ENCODE assay signal across 20 mouse cellular contexts in genomic region chr6:5967545-5967944, GRCm38 (mm10).
A peak's percentile ranks its signal among the peaks of the same experiment; 100 is the strongest.
DNase-seq lines count a peak whose midpoint lies in the region; ATAC-seq lines count a peak whose summit lies in the region.
"Had no signal": no experiment of that assay in that cellular context is flagged by ENCODE, and none has a peak within 500 bp of the region (broad histone marks: within the 10 kb centered on the region; RNA-seq: fewer than 3 reads in every experiment).

No protein-coding gene starts in this region.

- H3K9me3 ChIP-seq in embryonic facial prominence, embryonic 14.5 days (ENCODE audit: control insufficient read depth, low read length), result no peaks in the 10 kb centered on the region
- no peaks in the 10 kb centered on the region for H3K9me3 ChIP-seq in embryonic facial prominence, embryonic 10.5 days
- H3K9me3 ChIP-seq in limb, embryonic 13.5 days, result no peaks in the 10 kb centered on the region
- no peaks in the 10 kb centered on the region for H3K9me3 ChIP-seq in limb, embryonic 15.5 days
- H3K9me3 ChIP-seq in heart, embryonic 12.5 days (replicated peaks), result no peaks in the 10 kb centered on the region
- H3K9me3 ChIP-seq: embryonic facial prominence, embryonic 13.5 days; forebrain, embryonic 13.5 days; forebrain, embryonic 15.5 days; G1E had no signal

- H3K4me2 ChIP-seq in embryonic facial prominence, embryonic 14.5 days (ENCODE audit: low read depth, low read length), result no peak overlapping the region
- H3K4me2 ChIP-seq in limb, embryonic 13.5 days (replicated peaks), result no peak overlapping the region
- H3K4me2 ChIP-seq in limb, embryonic 15.5 days, result no peak overlapping the region
- no peak overlapping the region for H3K4me2 ChIP-seq in heart, embryonic 12.5 days
- H3K4me2 ChIP-seq: embryonic facial prominence, embryonic 13.5 days; forebrain, embryonic 13.5 days; forebrain, embryonic 15.5 days had no signal

- H3K27me3 ChIP-seq in embryonic facial prominence, embryonic 14.5 days (replicated peaks; ENCODE audit: control insufficient read depth, insufficient read depth, low read length), result 0 out of 2 replicates have a peak, but pooled peaks cover 3% of the 10 kb centered on the region
- H3K27me3 ChIP-seq in embryonic facial prominence, embryonic 10.5 days (replicated peaks; ENCODE audit: low read depth, poor library complexity, severe bottlenecking), result no peaks in the 10 kb centered on the region
- no peaks in the 10 kb centered on the region for H3K27me3 ChIP-seq in limb, embryonic 13.5 days
- no peaks in the 10 kb centered on the region for H3K27me3 ChIP-seq in limb, embryonic 15.5 days
- H3K27me3 ChIP-seq in heart, embryonic 12.5 days (replicated peaks), result no peaks in the 10 kb centered on the region
- H3K27me3 ChIP-seq: CH12.LX; forebrain, embryonic 13.5 days; forebrain, embryonic 15.5 days had no signal

- WGBS in embryonic facial prominence, embryonic 14.5 days, result 47% methylated on average over 4 of the region's 4 CpGs
- 76% methylated on average over 4 of the region's 4 CpGs for WGBS in embryonic facial prominence, embryonic 10.5 days
- WGBS in limb, embryonic 13.5 days, result 19% methylated on average over 4 of the region's 4 CpGs
- 27% methylated on average over 4 of the region's 4 CpGs for WGBS in limb, embryonic 15.5 days
- 72% methylated on average over 4 of the region's 4 CpGs for WGBS in heart, embryonic 12.5 days

- H3K27ac ChIP-seq in embryonic facial prominence, embryonic 14.5 days (replicated peaks; ENCODE audit: low read depth, low read length), result no peak overlapping the region
- H3K27ac ChIP-seq in embryonic facial prominence, embryonic 10.5 days (replicated peaks), result no peak overlapping the region
- H3K27ac ChIP-seq in limb, embryonic 13.5 days, result peak overlapping the region; percentile 15; the same call in 1 of the 2 replicates
- H3K27ac ChIP-seq in limb, embryonic 15.5 days, result peak overlapping the region; percentile 39
- no peak overlapping the region for H3K27ac ChIP-seq in heart, embryonic 12.5 days (ENCODE audit: poor library complexity, severe bottlenecking)
- H3K27ac ChIP-seq: embryonic facial prominence, embryonic 13.5 days; forebrain, embryonic 13.5 days; forebrain, embryonic 15.5 days had no signal

- H3K4me1 ChIP-seq in embryonic facial prominence, embryonic 14.5 days (ENCODE audit: control insufficient read depth, insufficient read depth, low read length), result peaks cover 3% of the 10 kb centered on the region
- H3K4me1 ChIP-seq in embryonic facial prominence, embryonic 10.5 days, result no peaks in the 10 kb centered on the region
- peaks cover 22% of the 10 kb centered on the region for H3K4me1 ChIP-seq in limb, embryonic 13.5 days
- peaks cover 11% of the 10 kb centered on the region; the same call in 1 of the 2 replicates for H3K4me1 ChIP-seq in limb, embryonic 15.5 days
- H3K4me1 ChIP-seq in heart, embryonic 12.5 days (replicated peaks), result peaks cover 9% of the 10 kb centered on the region
- H3K4me1 ChIP-seq: forebrain, embryonic 13.5 days; forebrain, embryonic 15.5 days had no signal

- no peaks in the 10 kb centered on the region for H3K36me3 ChIP-seq in embryonic facial prominence, embryonic 14.5 days (ENCODE audit: control insufficient read depth, insufficient read depth, low read length)
- H3K36me3 ChIP-seq in embryonic facial prominence, embryonic 10.5 days (replicated peaks), result no peaks in the 10 kb centered on the region
- H3K36me3 ChIP-seq in limb, embryonic 13.5 days, result no peaks in the 10 kb centered on the region
- H3K36me3 ChIP-seq in limb, embryonic 15.5 days, result no peaks in the 10 kb centered on the region
- H3K36me3 ChIP-seq in heart, embryonic 12.5 days, result no peaks in the 10 kb centered on the region
- H3K36me3 ChIP-seq: embryonic facial prominence, embryonic 13.5 days; forebrain, embryonic 15.5 days; G1E had no signal

- ATAC-seq in embryonic facial prominence, embryonic 14.5 days (ENCODE audit: low read depth), result no peak
- ATAC-seq in limb, embryonic 13.5 days (ENCODE audit: low FRiP score, low read depth), result peak; percentile 80; the same call in 1 of the 2 replicates
- 0 out of 2 replicates have a peak, but pooled peaks have one; percentile 30 for ATAC-seq in limb, embryonic 15.5 days (ENCODE audit: insufficient number of reproducible peaks, low FRiP score, low TSS enrichment, low read depth)
- ATAC-seq in heart, embryonic 12.5 days (ENCODE audit: insufficient number of reproducible peaks, low FRiP score), result no peak
- ATAC-seq: activated CD4-positive, CD25-positive, alpha-beta regulatory T cell, adult 4 months; CD4-positive, CD25-positive, alpha-beta regulatory T cell, adult 4 months; forebrain, embryonic 13.5 days; forebrain, embryonic 15.5 days; Patski had no signal

- no peak overlapping the region for H3K4me3 ChIP-seq in embryonic facial prominence, embryonic 14.5 days (ENCODE audit: low read depth, low read length)
- no peak overlapping the region for H3K4me3 ChIP-seq in embryonic facial prominence, embryonic 10.5 days
- H3K4me3 ChIP-seq in limb, embryonic 13.5 days, result no peak overlapping the region
- H3K4me3 ChIP-seq in limb, embryonic 15.5 days, result no peak overlapping the region
- H3K4me3 ChIP-seq in heart, embryonic 12.5 days, result no peak overlapping the region
- H3K4me3 ChIP-seq: embryonic facial prominence, embryonic 13.5 days; forebrain, embryonic 13.5 days; forebrain, embryonic 15.5 days had no signal

- H3K9ac ChIP-seq in embryonic facial prominence, embryonic 14.5 days (ENCODE audit: low read depth, low read length), result no peak overlapping the region
- H3K9ac ChIP-seq in limb, embryonic 13.5 days, result no peak overlapping the region
- no peak overlapping the region for H3K9ac ChIP-seq in limb, embryonic 15.5 days
- no peak overlapping the region for H3K9ac ChIP-seq in heart, embryonic 12.5 days
- H3K9ac ChIP-seq: embryonic facial prominence, embryonic 13.5 days; forebrain, embryonic 13.5 days; forebrain, embryonic 15.5 days; forebrain, postnatal 0 days had no signal

- DNase-seq in embryonic facial prominence, embryonic 14.5 days (ENCODE audit: low spot score), result peak; percentile 12
- DNase-seq in embryonic facial prominence, embryonic 10.5 days (ENCODE audit: low spot score), result no peak
- DNase-seq: adrenal gland, adult 8-10 months; adrenal gland, postnatal 14 days; adrenal gland, postnatal 36 days; B cell, adult 2 months; cerebellum, adult 11-12 months; cerebellum, postnatal 25 days had no signal

Comparison
In these comparisons a context has a peak if more than half of its experiments do, and no peak if none do; other contexts are left out.
1. ATAC-seq: peak in limb, embryonic 13.5 days (single experiment) and limb, embryonic 15.5 days (single experiment); none in embryonic facial prominence, embryonic 14.5 days (single experiment) and heart, embryonic 12.5 days (single experiment).
2. H3K27ac ChIP-seq: peak in limb, embryonic 13.5 days (single experiment) and limb, embryonic 15.5 days (single experiment); none in embryonic facial prominence, embryonic 14.5 days (single experiment), embryonic facial prominence, embryonic 10.5 days (single experiment) and heart, embryonic 12.5 days (single experiment).